Mouse (Mus musculus) liver, embryonic 14.5 days (tissue): Measurements from ENCODE around the gene Prrxl1.

Experiments used
- CTCF ChIP-seq: IDR thresholded peaks from 2 replicates; pipeline ENCODE4 v1.5.1; 2016; ENCODE audit warnings: antibody characterized with exemption, low read depth, control low read depth
- EP300 ChIP-seq: IDR thresholded peaks from 2 replicates; pipeline ENCODE4 v1.6.1; 2016; ENCODE audit warnings: antibody characterized with exemption, low read depth

DNA sequence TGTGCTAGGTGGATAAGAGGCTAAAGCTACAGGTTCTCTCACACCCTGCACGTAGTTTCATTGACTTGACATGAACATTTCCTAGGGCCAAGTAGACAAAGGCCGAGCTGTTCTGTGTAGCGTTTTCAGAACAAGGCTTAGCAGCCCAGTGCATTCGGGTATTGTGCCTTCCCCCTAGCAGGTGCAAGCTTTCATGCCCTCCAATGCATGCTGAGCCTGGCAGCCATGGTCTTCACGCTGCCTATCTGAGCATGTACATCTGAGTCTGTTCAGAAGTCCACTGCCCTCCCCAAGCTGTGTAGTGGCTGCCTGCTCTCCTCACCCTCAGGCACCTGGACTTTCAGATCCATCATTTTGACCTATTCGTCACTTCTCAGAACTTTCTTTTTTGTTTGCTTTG lies 35.5 kb upstream of the Prrxl1 start:
- TF ChIP-seq EP300 (no peak), CTCF (no peak)
